Mouse (Mus musculus) monocyte, adult 2 months (primary cell): ENCODE measurements around the gene Prdm10.

Source experiments
- DNase-seq, 2 experiments: peaks; one replicate each; pipeline ENCODE4 v3.0.0; 2022; ENCODE audit warnings: low spot score in 2 of 2, low read depth in 1 of 2

Prdm10 gene

DNA sequence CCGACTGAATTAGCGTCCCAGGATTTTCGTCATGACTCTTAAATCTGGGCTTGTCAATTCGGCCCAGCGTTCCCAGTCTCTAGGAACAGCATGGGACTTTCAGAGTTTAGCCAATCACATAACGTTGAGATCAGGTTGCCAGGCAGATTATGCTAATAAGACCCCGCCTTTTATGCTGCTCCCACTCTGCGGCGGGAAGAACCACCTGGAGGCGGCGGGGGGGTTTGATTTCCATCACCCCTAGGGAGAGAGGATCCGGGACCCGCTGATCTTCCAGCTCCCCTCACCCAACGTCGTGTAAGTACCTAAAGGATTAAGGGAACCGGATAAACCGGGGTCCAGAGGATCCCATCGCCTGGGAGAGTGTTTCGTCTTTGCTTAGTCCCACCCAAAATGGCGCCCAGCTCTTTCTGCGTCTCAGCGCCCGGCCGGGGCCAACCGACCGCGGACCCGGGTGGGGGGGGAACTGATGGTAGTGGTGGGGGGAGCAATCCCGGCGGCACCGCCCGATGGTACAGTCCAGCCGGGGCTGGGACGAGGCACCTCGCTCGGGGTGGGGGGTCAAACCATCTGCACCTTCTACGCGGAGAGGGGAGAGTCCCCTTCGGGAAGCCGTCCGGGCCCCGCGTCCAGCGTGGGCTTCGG, at the start of gene Prdm10:
Gene Prdm10, plus strand, starts transcription at position 173 of the 645 bp plus-strand sequence.
- DNase-seq: peak; percentile 81 to 92

DNA sequence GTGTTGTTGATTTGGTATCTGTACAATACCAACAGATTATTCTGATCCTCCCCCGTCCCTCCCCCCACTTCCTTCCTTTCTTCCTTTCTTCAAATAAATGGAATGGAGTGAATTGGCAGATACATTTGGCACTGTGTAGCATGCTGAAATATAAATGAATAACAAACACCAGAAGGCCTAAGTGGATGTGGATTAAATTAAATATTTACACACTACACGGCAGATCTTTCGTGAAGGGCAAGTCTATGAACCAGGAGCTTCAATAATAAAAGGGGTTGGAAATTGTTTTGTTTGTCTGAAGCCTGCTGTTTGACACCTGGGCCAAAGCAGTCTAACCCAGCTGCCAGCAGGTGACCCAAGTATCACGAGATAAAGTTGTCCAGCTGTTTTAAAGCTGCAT, 45.3 kb upstream of the Prdm10 start:
- DNase-seq: no peak

GRCm38 (mm10) chr9:31235489-31235888, 44.8 kb upstream of the Prdm10 start:
- no peak for DNase-seq

GRCm38 (mm10) chr9:31236079-31236478, 44.3 kb upstream of the Prdm10 start:
- no peak for DNase-seq

GRCm38 (mm10) chr9:31238526-31238925, 41.8 kb upstream of the Prdm10 start:
- DNase-seq: no peak

DNA sequence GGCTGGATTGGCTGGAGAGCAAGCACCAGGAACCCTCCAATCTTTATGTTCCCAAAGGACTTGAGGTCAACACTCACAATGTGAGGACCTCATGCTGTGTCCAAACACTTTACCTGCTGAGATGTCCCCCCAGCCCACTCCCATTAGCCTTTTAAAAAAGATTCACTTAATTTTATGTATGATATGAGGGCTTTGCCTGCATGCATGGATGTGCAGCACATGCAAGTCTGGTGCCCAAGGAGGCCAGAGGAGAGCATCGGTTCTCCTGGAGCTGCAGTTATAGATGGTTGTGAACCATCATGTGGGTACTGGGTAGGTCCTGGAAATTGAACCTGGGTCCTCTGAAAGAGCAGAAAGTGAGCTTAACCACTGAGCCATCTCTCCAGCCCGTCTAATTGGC, 40.8 kb upstream of the Prdm10 start:
- no peak for DNase-seq

DNA sequence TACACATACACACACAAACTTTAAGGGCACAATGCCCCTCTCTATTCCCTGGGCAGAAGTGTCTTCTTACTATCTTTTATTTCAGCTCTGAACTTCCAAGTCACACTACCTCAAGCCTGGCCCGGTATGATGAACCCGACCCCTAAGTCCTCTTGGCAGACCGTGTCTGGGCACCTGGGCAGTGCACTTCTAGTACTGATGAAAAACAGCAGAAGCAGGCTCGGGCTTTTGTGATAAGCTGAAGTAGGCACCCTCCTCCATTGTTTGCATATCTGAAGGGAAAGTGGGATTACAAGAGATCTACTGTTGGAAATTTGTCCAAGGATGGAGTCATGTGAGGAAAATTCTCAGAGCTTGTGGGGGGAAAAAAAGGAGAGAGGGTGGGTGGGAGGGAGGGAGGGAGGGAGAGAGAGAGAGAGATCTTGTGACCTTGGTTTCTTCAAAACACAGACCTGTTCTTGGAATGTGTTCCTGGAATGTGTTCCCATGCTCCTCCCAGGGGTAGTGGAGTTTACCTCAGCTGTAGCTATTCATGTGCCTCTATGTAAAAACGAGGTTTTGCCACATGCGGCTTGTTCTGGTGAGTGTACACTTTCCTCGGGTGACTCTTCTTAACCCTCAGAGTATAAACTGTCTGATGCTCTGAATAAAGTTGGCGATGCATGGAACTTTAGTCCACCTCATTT, 39.7 kb upstream of the Prdm10 start:
- no peak for DNase-seq

- no peak for DNase-seq
Observed at GRCm38 (mm10) chr9:31241208-31241699, 39.1 kb upstream of the Prdm10 start.

DNA sequence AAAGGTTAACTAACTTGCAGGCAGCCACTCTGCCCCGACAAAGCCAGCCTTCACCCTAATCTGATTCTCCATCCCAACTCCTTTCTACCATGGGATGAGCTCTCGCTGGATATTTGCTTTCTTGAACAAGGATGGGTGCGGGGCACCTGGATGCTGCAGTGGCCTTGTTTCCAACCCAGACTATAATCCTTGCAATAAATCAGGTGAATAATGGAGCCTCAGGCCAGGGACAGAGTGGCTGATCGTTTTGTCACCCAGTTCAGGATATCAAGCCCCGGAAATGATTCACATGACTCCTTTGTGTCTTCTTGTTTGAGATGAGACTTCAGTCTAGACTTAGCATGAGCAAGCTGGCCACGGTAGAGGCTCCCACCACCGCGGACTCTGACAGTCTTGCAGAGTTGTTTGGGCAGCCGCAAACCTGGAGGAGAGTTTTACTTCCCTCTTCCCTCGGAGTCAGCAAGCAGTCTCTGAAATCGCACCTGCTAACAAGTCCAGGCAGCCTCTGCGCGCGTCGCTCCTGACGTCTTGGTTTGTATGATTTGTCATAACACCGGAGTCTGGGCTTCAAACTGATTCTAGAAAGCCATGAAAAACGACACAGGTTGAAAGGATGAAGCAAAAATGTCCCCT, 36.9 kb upstream of the Prdm10 start:
- DNase-seq: no peak

DNA sequence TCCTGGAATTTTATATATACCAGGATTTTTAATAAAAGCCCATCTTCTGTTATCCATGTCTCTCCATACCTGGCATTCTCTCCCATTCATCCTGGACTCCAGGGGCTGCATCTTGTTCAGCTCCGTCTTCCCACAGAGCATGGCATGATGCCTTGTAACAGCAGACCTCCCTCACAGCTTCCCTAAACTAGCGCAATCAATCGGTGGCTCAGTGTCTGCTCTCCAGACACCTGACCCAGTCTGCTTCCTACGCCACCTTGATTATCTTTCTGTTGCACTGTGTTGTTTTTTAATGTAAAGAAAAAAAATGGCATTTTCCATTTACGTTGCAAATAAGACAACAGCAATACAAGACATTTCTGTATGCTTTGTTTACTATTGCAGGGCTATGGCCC, 36.4 kb upstream of the Prdm10 start:
- DNase-seq: no peak

- DNase-seq: no peak
Observed at GRCm38 (mm10) chr9:31245006-31245405, 35.3 kb upstream of the Prdm10 start.

GRCm38 (mm10) chr9:31246421-31246820, 33.9 kb upstream of the Prdm10 start:
- DNase-seq: no peak

DNA sequence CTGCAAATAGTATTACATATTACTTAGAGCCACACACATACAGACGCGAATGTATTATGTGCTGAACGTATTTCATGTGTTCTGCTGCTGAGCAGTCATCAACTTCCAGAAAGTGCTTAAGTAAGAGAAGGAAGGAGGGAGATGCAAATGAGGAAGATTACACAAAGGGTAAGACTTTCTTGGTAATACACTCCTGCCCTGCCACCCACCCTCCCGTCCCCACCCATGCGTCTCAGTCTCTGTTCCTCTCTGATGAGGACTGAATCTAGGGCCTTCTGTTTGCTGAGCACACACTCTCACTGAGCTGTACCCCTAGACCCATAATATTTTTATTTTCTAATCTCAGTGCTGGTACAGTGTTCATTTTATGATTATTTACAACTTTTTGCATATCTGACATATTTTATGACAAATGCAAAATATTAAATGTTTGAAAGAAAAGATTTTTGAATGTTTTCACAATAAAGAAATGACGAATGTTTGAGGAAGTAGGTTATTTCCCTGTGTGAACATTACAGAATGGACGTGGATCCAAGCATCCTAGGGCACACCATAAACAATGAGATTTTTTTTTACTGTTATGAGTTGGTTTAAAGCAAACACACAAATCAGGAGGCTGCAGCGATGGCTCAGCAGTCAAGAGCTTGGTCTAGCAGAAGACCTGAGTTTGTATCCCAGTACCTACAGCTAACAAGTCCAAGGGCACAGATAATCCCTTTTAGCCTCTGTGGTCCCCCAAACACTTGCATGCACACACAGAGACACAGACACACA, 32.7 kb upstream of the Prdm10 start:
- DNase-seq: no peak

DNA sequence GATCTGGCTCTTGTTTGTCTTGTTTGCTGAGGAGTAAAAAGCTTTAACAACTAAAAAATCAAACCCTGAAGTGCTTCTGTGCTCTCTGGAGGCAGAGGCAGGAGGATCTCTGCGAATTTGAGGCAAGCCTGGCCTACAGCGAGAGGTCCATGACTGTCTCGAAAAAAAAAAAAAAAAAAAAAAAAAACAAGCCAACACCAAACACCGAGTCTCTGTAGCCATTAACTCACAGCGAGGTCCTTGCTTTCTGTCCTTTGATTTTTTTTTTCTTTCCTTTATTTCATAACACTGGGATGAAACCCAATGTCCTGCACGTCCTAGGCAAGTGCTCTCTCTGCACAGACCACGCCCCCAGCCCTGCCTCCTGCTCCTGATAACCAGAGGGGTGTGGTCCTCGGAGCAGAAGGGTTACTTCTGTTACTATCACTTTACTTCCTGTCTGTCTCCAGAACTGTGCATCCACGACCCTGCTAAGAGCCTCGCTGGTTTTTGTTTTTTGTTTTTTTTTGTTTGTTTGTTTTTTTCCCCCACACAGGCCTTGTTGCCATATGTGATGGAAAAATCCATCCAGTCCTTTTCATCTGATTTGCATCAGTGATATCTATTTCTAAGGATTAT, 28.0 kb upstream of the Prdm10 start:
- DNase-seq: peak in 1 of 2 experiments; percentile 18

DNA sequence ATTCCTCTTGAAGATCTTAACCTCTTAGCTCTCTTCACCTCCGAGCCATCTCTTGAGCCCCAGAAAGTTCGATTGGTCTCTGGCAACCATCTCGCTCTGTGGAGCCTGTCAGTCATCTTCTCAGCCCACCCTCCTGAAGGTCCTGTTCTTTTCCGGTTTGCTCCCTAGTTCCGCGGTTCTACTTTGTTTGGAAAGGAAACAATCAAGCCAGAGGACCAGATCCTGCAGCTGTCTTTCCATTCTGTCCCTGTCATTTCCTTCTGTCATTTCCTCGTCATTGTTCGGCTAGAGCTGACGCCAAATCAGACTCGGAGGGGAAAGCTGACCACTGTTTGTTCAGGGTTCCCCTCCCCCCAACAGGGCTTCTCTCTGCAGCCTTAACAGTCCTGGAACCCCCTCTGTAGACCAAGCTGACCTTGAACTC, 27.0 kb upstream of the Prdm10 start:
- DNase-seq: no peak

- DNase-seq: no peak
Observed at GRCm38 (mm10) chr9:31253866-31254696, 26.3 kb upstream of the Prdm10 start.

DNA sequence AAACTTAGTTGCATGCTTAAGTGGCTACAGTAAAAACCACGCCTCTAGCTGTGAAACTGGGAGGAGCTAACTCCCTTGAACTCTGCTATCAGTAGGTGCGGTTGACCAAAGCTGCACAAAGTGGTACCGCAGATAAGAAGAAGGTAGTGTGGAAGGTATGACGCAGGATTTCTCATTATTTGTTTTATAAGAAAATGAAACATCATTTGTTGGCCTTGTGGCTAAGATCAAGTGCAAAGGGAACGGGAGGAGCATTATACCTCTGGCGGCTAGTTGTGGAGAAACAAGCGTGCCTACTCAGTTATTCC, 25.7 kb upstream of the Prdm10 start:
- DNase-seq: no peak

DNA sequence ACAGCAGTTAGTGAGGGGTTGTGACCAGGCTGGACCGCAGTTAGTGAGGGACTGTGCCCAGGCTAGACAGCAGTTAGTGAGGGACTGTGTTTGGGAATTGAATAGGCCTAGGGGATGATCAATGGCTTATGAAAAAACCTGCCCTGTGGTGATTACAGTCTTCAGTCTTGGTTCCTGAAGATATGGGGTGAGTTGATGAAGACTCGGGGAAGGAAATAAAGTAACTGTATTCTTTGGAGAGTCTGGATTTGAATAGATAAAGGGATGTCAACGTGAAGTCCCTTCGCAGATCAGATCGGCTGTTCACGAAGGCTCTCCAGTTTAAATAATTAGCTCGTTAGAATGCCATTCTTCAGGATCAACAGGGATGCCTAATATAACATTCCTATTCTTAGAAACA, 24.4 kb upstream of the Prdm10 start:
- no peak for DNase-seq

- no peak for DNase-seq
Observed at GRCm38 (mm10) chr9:31258237-31258636, 22.1 kb upstream of the Prdm10 start.

GRCm38 (mm10) chr9:31260219-31260618, 20.1 kb upstream of the Prdm10 start:
- DNase-seq: no peak
